Mouse (Mus musculus) lung, postnatal 0 days (tissue): ENCODE results near the gene Rgs6. TPM values are rescaled to one million over a fixed set of nuclear protein-coding genes. Genes with fewer than 3 reads are reported as not detected.

Experiments used
- ATAC-seq: fragments of 200-750 bp; cut with Nextera tagmentation; 2 replicates; pipeline ENCODE4 v1.8.0; 2017; ENCODE audit warnings: moderate library complexity
- DNase-seq: peaks from one replicate; pipeline ENCODE4 v3.0.0-alpha.2; 2016; ENCODE audit warnings: low spot score
- H3K27ac ChIP-seq: fragments of 300-500 bp; sonication (generic); 2 replicates; pipeline ENCODE4 v1.5.1; 2014; ENCODE audit warnings: antibody characterized with exemption, mild to moderate bottlenecking, low read length, mixed read lengths
- H3K27me3 ChIP-seq: fragments of 300-500 bp; sonication (generic); replicated peaks from 2 replicates; pipeline ENCODE4 v1.6.1; 2014; ENCODE audit warnings: low read length, mixed read lengths; ENCODE audit not compliant: insufficient read depth
- H3K36me3 ChIP-seq: fragments of 300-500 bp; sonication (generic); 2 replicates; pipeline ENCODE4 v1.6.1; 2014; ENCODE audit warnings: low read length, mixed read lengths; ENCODE audit not compliant: insufficient read depth
- H3K4me1 ChIP-seq: fragments of 300-500 bp; sonication (generic); 2 replicates; pipeline ENCODE4 v1.6.1; 2014; ENCODE audit warnings: antibody characterized with exemption, low read depth, low read length, mixed read lengths; ENCODE audit not compliant: insufficient read depth
- H3K4me2 ChIP-seq: fragments of 300-500 bp; sonication (generic); replicated peaks from 2 replicates; pipeline ENCODE4 v1.6.1; 2014; ENCODE audit warnings: low read depth, mild to moderate bottlenecking, low read length, moderate library complexity, mixed read lengths
- H3K4me3 ChIP-seq: fragments of 300-500 bp; sonication (generic); 2 replicates; pipeline ENCODE4 v1.5.1; 2014; ENCODE audit warnings: low read depth, low read length
- H3K9ac ChIP-seq: fragments of 300-500 bp; sonication (generic); replicated peaks from 2 replicates; pipeline ENCODE4 v1.6.1; 2014; ENCODE audit warnings: low read depth, mild to moderate bottlenecking
- H3K9me3 ChIP-seq: fragments of 300-500 bp; sonication (generic); 2 replicates; pipeline ENCODE4 v1.6.1; 2016; ENCODE audit warnings: low read length, mixed read lengths
- CTCF ChIP-seq: IDR thresholded peaks from 2 replicates; pipeline ENCODE4 v1.5.1; 2016; ENCODE audit warnings: antibody characterized with exemption, mild to moderate bottlenecking
- EP300 ChIP-seq: IDR thresholded peaks from 2 replicates; pipeline ENCODE4 v1.6.1; 2016; ENCODE audit warnings: antibody characterized with exemption, mild to moderate bottlenecking, control low read depth
- WGBS: fragments of 180-500 bp; shearing (Covaris S2); extraction: QIAGEN DNeasy Blood & Tissue Kit; methylation state at CpG from one replicate; pipeline ENCODE4 v1.1.7; 2014; 5-methylcytosine and 5-hydroxymethylcytosine counted together
- polyA plus RNA-seq: library from polyadenylated mRNA; unstranded; fragments of >200 nt; fragmentation: Nextera tagmentation; extraction: Ambion mirVana; gene quantifications from 2 replicates; pipeline ENCODE4 v1.2.1, GENCODE M21; 2015

Rgs6 gene
- polyA plus RNA-seq, 1 experiment from 2014 or later, result 2.6 TPM

- no peak overlapping the region for H3K27ac ChIP-seq
- H3K9ac ChIP-seq, result no peak overlapping the region
- H3K4me1 ChIP-seq, result no peaks in the 10 kb centered on the region
- DNase-seq (no peak), ATAC-seq (no peak)
- H3K4me2 ChIP-seq, result no peak overlapping the region
- no peaks in the 10 kb centered on the region for H3K9me3 ChIP-seq
- H3K27me3 ChIP-seq, result no peaks in the 10 kb centered on the region
- H3K4me3 ChIP-seq, result no peak overlapping the region
- TF ChIP-seq EP300, result no peak
- TF ChIP-seq CTCF, result no peak
- WGBS, result 40% methylated on average over 10 of the region's 10 CpGs
- H3K36me3 ChIP-seq, result no peaks in the 10 kb centered on the region
Observed at GRCm38 (mm10) chr12:83098646-83099371, 510.7 kb downstream of the Rgs6 start.

GRCm38 (mm10) chr12:83099920-83100319 is 511.8 kb downstream of the Rgs6 start:
- H3K27ac ChIP-seq, result no peak overlapping the region
- no peaks in the 10 kb centered on the region for H3K9me3 ChIP-seq
- ATAC-seq (no peak), DNase-seq (no peak)
- WGBS, result 85% methylated on average over 2 of the region's 2 CpGs
- H3K4me3 ChIP-seq, result no peak overlapping the region
- no peaks in the 10 kb centered on the region for H3K36me3 ChIP-seq
- no peaks in the 10 kb centered on the region for H3K27me3 ChIP-seq
- no peak overlapping the region for H3K9ac ChIP-seq
- no peaks in the 10 kb centered on the region for H3K4me1 ChIP-seq
- no peak for TF ChIP-seq EP300
- peak; percentile 45 for TF ChIP-seq CTCF
- H3K4me2 ChIP-seq, result no peak overlapping the region

GRCm38 (mm10) chr12:83100413-83100812 is 512.3 kb downstream of the Rgs6 start:
- H3K4me1 ChIP-seq, result no peaks in the 10 kb centered on the region
- H3K9me3 ChIP-seq, result no peaks in the 10 kb centered on the region
- ATAC-seq, result no peak; the same call in 1 of the 2 replicates
- 48% methylated on average over 9 of the region's 9 CpGs for WGBS
- H3K27ac ChIP-seq, result no peak overlapping the region
- no peak overlapping the region for H3K4me2 ChIP-seq
- no peaks in the 10 kb centered on the region for H3K36me3 ChIP-seq
- H3K9ac ChIP-seq, result no peak overlapping the region
- TF ChIP-seq CTCF (no peak), EP300 (no peak)
- H3K27me3 ChIP-seq, result no peaks in the 10 kb centered on the region
- DNase-seq, result no peak
- no peak overlapping the region for H3K4me3 ChIP-seq

- Histone ChIP-seq H3K4me3 (no peak overlapping the region), H3K27me3 (no peaks in the 10 kb centered on the region), H3K9ac (no peak overlapping the region), H3K4me1 (no peaks in the 10 kb centered on the region), H3K4me2 (no peak overlapping the region), H3K27ac (no peak overlapping the region), H3K9me3 (no peaks in the 10 kb centered on the region), H3K36me3 (no peaks in the 10 kb centered on the region)
- 31% methylated on average over 7 of the region's 7 CpGs for WGBS
- TF ChIP-seq CTCF (no peak), EP300 (no peak)
- ATAC-seq (no peak), DNase-seq (no peak)
Observed at GRCm38 (mm10) chr12:83100848-83101247, 512.8 kb downstream of the Rgs6 start.

- peak; percentile 86 for DNase-seq
Observed at GRCm38 (mm10) chr12:83105514-83106119, 517.5 kb downstream of the Rgs6 start.

GRCm38 (mm10) chr12:83106120-83106517 is 518.0 kb downstream of the Rgs6 start:
- ATAC-seq, result peak; percentile 14; the same call in 1 of the 2 replicates
- H3K4me2 ChIP-seq, result no peak overlapping the region

More at GRCm38 (mm10) chr12:83105514-83106119, 517.5 kb downstream of the Rgs6 start:
- Histone ChIP-seq H3K9me3 (no peaks in the 10 kb centered on the region), H3K4me3 (no peak overlapping the region), H3K9ac (no peak overlapping the region), H3K4me2 (no peak overlapping the region), H3K27ac (no peak overlapping the region), H3K4me1 (no peaks in the 10 kb centered on the region), H3K36me3 (no peaks in the 10 kb centered on the region), H3K27me3 (no peaks in the 10 kb centered on the region)
- peak; percentile 93 for ATAC-seq
- 37% methylated on average over 9 of the region's 9 CpGs for WGBS
- TF ChIP-seq CTCF (peak; percentile 39), EP300 (peak; percentile 75)

More at GRCm38 (mm10) chr12:83106120-83106517, 518.0 kb downstream of the Rgs6 start:
- Histone ChIP-seq H3K4me1 (no peaks in the 10 kb centered on the region), H3K36me3 (no peaks in the 10 kb centered on the region), H3K9ac (no peak overlapping the region), H3K9me3 (no peaks in the 10 kb centered on the region), H3K27ac (no peak overlapping the region), H3K4me3 (no peak overlapping the region), H3K27me3 (no peaks in the 10 kb centered on the region)
- no peak for DNase-seq
- WGBS, result 46% methylated on average over 5 of the region's 5 CpGs
- no peak for TF ChIP-seq EP300
- TF ChIP-seq CTCF, result no peak
